Mouse (Mus musculus) forebrain, postnatal 0 days (tissue): ENCODE data around the gene Fut4. TPM values are rescaled to one million over a fixed set of nuclear protein-coding genes. Genes with fewer than 3 reads are reported as not detected.

Experiments used
- ATAC-seq: fragments of 200-750 bp; cut with Nextera tagmentation; 2 replicates; pipeline ENCODE4 v1.8.0; 2017; ENCODE audit warnings: mild to moderate bottlenecking, moderate library complexity
- DNase-seq: peaks from one replicate; pipeline ENCODE4 v3.0.0-alpha.2; 2015
- H3K27ac ChIP-seq: fragments of 300-500 bp; sonication (generic); 2 replicates; pipeline ENCODE4 v1.5.1; 2014; ENCODE audit warnings: low read depth, mild to moderate bottlenecking, antibody characterized with exemption, low read length, moderate library complexity, mixed read lengths
- H3K27me3 ChIP-seq: fragments of 300-500 bp; sonication (generic); 2 replicates; pipeline ENCODE4 v1.6.1; 2014; ENCODE audit warnings: mild to moderate bottlenecking, low read length, mixed read lengths; ENCODE audit not compliant: insufficient read depth
- H3K36me3 ChIP-seq: fragments of 300-500 bp; sonication (generic); 2 replicates; pipeline ENCODE4 v1.6.1; 2014; ENCODE audit warnings: mild to moderate bottlenecking, moderate library complexity; ENCODE audit not compliant: insufficient read depth
- H3K4me1 ChIP-seq: fragments of 300-500 bp; sonication (generic); 2 replicates; pipeline ENCODE4 v1.6.1; 2014; ENCODE audit warnings: antibody characterized with exemption; ENCODE audit not compliant: insufficient read depth
- H3K4me2 ChIP-seq: fragments of 300-500 bp; sonication (generic); 2 replicates; pipeline ENCODE4 v1.6.1; 2014; ENCODE audit warnings: low read depth, mild to moderate bottlenecking, moderate library complexity
- H3K4me3 ChIP-seq: fragments of 300-500 bp; sonication (generic); 2 replicates; pipeline ENCODE4 v1.5.1; 2014; ENCODE audit warnings: low read depth, low read length, mixed read lengths
- H3K9ac ChIP-seq: fragments of 300-500 bp; sonication (generic); 2 replicates; pipeline ENCODE4 v1.6.1; 2014; ENCODE audit warnings: mild to moderate bottlenecking
- H3K9me3 ChIP-seq: fragments of 300-500 bp; sonication (generic); 2 replicates; pipeline ENCODE4 v1.6.1; 2016; ENCODE audit warnings: low read length
- CTCF ChIP-seq: sonication (generic); IDR thresholded peaks from 2 replicates; pipeline ENCODE4 v1.5.1; 2016; ENCODE audit warnings: antibody characterized with exemption, control low read depth, low read depth
- WGBS: fragments of 180-500 bp; shearing (Covaris S2); extraction: QIAGEN DNeasy Blood & Tissue Kit; methylation state at CpG from one replicate; pipeline ENCODE4 v1.1.7; 2014; 5-methylcytosine and 5-hydroxymethylcytosine counted together
- polyA plus RNA-seq: library from polyadenylated mRNA; unstranded; fragments of >200 nt; fragmentation: Nextera tagmentation; extraction: Ambion mirVana; gene quantifications from 2 replicates; pipeline ENCODE4 v1.2.1, GENCODE M21; 2015
- total RNA-seq: library from RNA; depleted of rRNA; stranded (reverse); fragments of >200 nt; gene quantifications from 2 replicates; pipeline ENCODE4 v1.2.3, GENCODE M21; 2014

Gene Fut4
- total and polyA plus RNA-seq, 2 experiments from 2014 or later = 0.54 to 2.3 TPM

DNA sequence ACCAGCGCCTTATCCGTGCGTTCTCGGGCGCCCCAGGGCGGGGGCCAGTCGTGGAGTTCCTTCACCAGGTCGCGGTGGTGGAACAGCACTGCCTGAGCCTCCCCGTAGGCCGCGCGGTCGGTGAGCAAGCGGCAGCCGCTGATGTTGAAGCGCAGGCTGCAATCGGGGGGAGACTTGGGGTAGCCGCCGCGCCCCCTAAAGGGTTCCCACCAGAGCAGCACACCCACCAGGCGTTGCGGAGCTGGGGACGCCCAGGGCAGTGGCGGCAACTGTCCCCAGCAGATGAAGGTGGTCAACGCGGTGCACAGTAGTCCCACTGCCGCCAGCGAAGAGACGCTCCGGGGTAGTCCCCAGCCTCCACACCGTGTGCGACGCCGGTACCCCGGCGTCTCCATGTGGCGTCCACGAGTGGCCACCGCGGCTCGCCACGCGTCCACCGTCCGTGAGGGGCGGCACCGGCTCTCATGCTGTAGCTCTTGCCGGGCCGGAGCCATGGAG lies 641 bp downstream of the Fut4 start:
- peak; percentile 50 for DNase-seq
- peak overlapping the region; percentile 86 for H3K4me2 ChIP-seq
- no peaks in the 10 kb centered on the region for H3K36me3 ChIP-seq
- no peaks in the 10 kb centered on the region for H3K9me3 ChIP-seq
- WGBS = 2% methylated on average over 49 of the region's 50 CpGs
- TF ChIP-seq CTCF = peak; percentile 40
- peak overlapping the region; percentile 48 for H3K4me3 ChIP-seq
- peak; percentile 85 for ATAC-seq
- peak overlapping the region; percentile 56 for H3K9ac ChIP-seq
- peaks cover 8% of the 10 kb centered on the region; the same call in 1 of the 2 replicates for H3K27me3 ChIP-seq
- H3K27ac ChIP-seq = no peak overlapping the region
- 0 out of 2 replicates have a peak, but pooled peaks cover 3% of the 10 kb centered on the region for H3K4me1 ChIP-seq

DNA sequence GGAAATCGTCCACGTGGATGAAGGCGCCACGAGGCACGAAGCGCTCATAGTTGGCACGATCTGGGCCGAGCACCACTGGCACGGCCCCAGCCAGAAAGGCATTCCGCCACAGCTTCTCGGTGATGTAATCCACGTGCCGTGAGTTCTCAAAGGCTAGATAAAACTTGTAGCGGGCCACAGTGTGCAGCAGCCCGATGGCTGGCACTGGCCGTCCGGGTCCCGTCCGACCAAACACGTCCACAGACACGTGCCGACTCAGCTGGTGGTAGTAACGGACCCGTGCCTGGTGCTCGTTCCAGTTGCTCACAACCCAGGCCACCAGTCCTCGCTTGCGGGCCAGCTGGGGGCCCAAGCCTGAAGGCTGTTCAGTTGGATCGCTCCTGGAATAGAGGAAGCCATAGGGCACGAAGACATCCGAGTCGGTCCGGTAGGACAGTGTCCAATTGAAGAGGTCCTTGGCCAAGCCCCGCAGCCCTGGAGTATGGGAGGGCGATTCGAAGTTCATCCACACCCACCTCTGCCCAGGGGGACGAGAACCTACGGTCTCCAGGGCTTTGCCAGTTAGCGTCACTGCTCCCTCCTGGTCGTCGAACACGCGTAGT lies 1.2 kb downstream of the Fut4 start:
- TF ChIP-seq CTCF = no peak
- ATAC-seq (peak; percentile 5), DNase-seq (no peak)
- Histone ChIP-seq H3K4me2 (peak overlapping the region; percentile 86), H3K9ac (peak overlapping the region; percentile 56), H3K27ac (no peak overlapping the region), H3K36me3 (no peaks in the 10 kb centered on the region), H3K4me1 (0 out of 2 replicates have a peak, but pooled peaks cover 3% of the 10 kb centered on the region), H3K27me3 (peaks cover 8% of the 10 kb centered on the region; the same call in 1 of the 2 replicates), H3K9me3 (no peaks in the 10 kb centered on the region), H3K4me3 (peak overlapping the region; percentile 48)
- WGBS = 58% methylated on average over 42 of the region's 42 CpGs

DNA sequence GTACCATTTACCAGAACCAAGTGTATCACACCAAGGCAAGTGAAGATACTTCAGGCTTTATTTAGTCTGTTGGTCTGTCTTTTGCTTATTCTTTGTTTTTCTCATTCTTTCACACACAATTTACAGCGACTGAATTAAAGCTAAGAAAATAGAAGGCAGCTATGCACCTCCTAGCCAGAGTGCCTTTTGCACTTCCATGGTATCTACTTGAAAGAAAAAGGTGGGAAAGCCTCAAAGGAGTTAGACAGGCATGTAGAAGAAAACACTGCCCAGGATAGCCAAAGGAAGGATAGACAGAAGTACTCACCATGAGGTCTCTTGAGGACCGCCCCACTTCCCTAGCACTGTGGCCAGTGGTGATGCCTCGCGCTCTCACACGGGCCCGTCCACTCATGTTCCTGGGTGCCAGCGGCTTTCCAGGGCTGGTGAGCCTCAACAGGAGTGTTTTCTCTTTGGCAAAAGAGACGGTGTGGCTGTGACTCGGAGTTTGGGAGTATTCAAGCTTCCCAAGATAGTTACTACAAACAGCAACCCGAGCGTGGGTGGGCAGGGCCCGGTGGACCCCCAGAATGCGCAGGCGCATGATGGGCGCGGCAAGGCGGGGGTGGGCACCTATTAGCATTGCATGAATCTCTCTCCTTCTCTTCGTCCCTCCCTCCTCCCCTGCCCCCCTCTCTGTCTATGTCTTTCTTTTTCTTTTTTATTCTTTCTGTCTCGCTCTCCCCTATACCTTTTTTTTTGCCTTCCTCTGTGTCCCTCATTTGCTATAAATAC lies 11.9 kb downstream of the Fut4 start, which contains the start of gene Piwil4:
TSS of gene Piwil4 (minus strand) at position 583 of the 774 bp plus-strand sequence.
- no peak for TF ChIP-seq CTCF
- ATAC-seq (no peak), DNase-seq (no peak)
- H3K4me3 ChIP-seq = no peak within 1 kb of the TSS
- no peaks in the 10 kb centered on the region for H3K27me3 ChIP-seq
- H3K4me2 ChIP-seq = no peak within 1 kb of the TSS
- no peaks in the 10 kb centered on the region for H3K36me3 ChIP-seq
- no peak within 1 kb of the TSS for H3K27ac ChIP-seq
- no peaks in the 10 kb centered on the region for H3K9me3 ChIP-seq
- 85% methylated on average over 19 of the region's 19 CpGs for WGBS
- H3K9ac ChIP-seq = no peak within 1 kb of the TSS
- no peaks in the 10 kb centered on the region for H3K4me1 ChIP-seq

DNA sequence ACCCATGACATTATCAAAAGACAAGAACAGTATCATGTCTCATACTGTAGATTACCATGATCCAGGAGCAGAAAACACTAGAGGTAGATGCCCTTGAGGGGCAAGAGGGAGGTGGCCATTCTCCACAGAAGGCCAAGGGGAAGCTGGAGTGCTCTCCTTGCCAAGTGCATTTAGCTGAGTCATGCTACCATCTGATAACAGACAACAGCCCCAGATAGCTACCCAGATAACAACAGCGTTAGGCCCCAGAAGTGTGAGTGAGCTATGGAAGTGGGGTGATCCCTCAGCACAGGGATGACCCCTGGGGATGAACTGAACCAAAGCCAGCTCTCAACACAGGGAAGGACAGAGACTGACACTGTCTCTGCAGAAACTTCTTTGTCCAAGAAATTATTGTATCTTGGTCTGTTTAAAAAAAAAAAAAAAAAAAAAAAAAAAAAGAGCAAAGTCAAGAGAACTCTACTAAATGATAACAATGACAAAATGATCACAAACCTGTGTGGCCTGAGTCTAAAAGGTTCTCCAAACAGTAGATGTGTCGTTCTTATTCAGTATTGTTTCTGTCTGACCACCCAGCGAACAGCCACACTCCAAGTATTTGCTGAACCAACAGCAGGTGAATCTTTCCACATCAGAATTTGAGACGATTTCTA lies 12.6 kb downstream of the Fut4 start:
- no peaks in the 10 kb centered on the region for H3K36me3 ChIP-seq
- DNase-seq (no peak), ATAC-seq (no peak)
- H3K9ac ChIP-seq = no peak overlapping the region
- H3K4me3 ChIP-seq = no peak overlapping the region
- no peaks in the 10 kb centered on the region for H3K27me3 ChIP-seq
- no peak for TF ChIP-seq CTCF
- no peaks in the 10 kb centered on the region for H3K9me3 ChIP-seq
- H3K27ac ChIP-seq = no peak overlapping the region
- H3K4me1 ChIP-seq = no peaks in the 10 kb centered on the region
- 85% methylated on average over 4 of the region's 4 CpGs for WGBS
- H3K4me2 ChIP-seq = no peak overlapping the region

DNA sequence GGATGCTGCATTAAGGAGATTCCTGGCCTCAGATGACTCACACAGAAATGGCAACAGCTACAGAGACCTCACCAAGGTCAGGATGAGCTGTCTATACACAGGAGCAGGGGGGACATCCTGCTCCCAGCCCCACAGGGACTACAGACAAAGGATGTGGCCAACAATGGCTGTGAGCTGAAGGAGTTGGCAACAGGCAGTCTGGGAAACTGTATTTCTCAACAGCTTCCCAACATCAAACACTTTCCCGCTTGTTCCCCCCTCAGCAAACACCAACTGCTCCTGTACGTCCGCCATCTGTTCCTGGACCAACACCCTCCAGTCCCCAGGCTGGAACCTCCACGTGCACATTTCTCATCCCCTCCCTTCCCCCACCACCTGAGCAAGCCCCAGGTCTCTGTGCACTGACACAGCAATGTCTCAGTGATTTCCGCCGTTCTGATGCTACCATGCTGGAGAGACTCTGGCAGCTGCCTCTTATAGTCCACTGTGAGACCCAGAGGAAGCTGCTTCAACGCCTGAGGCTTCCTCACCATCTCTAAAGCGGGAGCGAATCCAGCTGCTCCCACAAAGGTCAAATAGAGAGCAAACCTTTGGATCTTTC lies 21.2 kb downstream of the Fut4 start:
- H3K4me1 ChIP-seq = no peaks in the 10 kb centered on the region
- no peaks in the 10 kb centered on the region for H3K36me3 ChIP-seq
- H3K9ac ChIP-seq = no peak overlapping the region
- no peaks in the 10 kb centered on the region for H3K27me3 ChIP-seq
- no peak overlapping the region for H3K4me3 ChIP-seq
- H3K27ac ChIP-seq = no peak overlapping the region
- no peak overlapping the region for H3K4me2 ChIP-seq
- TF ChIP-seq CTCF = no peak
- no peaks in the 10 kb centered on the region for H3K9me3 ChIP-seq
- WGBS = 57% methylated on average over 9 of the region's 9 CpGs
- ATAC-seq = no peak
- no peak for DNase-seq

DNA sequence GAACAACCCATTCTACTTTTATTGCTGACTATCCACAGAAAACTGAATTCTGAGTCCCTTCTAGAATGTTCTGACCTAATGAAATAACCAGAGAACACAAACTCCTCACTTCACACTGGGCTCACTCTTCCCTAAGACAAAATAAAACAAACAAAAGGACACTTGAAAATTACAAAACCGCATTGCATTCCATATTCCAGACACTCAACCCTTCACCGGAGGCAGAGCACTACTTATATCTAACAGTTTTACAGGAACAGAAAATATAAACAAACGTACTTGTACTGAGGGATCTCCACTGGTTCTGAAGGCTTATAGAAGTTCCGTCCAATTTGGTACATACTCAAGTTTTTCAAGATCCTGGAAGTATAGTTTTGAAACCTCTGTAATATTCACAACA lies 23.8 kb downstream of the Fut4 start:
- ATAC-seq (no peak), DNase-seq (no peak)
- Histone ChIP-seq H3K27ac (no peak overlapping the region), H3K27me3 (no peaks in the 10 kb centered on the region), H3K4me1 (no peaks in the 10 kb centered on the region), H3K9me3 (no peaks in the 10 kb centered on the region), H3K36me3 (no peaks in the 10 kb centered on the region), H3K4me2 (no peak overlapping the region), H3K9ac (no peak overlapping the region), H3K4me3 (no peak overlapping the region)
- no peak for TF ChIP-seq CTCF
- WGBS = 83% methylated on average over 4 of the region's 4 CpGs
